Mouse (Mus musculus) cortical plate, adult 2 months (tissue): ENCODE results near the gene Nhlrc2.

Source experiments
- CTCF ChIP-seq: fragments of 200-500 bp; IDR thresholded peaks from 2 replicates; pipeline ENCODE4 v1.5.1; 2011; ENCODE audit warnings: mild to moderate bottlenecking, control low read depth, low read length; ENCODE audit not compliant: insufficient read depth; ENCODE audit errors: extremely low read depth
- POLR2A ChIP-seq: fragments of 200-500 bp; IDR thresholded peaks from 2 replicates; pipeline ENCODE4 v1.6.1; 2011; ENCODE audit warnings: mild to moderate bottlenecking, low read length, control low read depth; ENCODE audit not compliant: insufficient read depth; ENCODE audit errors: extremely low read depth

GRCm38 (mm10) chr19:56555972-56556371 lies 7.9 kb downstream of the Nhlrc2 start:
- TF ChIP-seq CTCF, result no peak
- no peak for TF ChIP-seq POLR2A
